Mouse (Mus musculus): ENCODE data around the gene Mtmr2. TPM values are rescaled to one million over a fixed set of nuclear protein-coding genes. Genes with fewer than 3 reads are reported as not detected.
A peak's percentile ranks its signal among the peaks of the same experiment; 100 is the strongest.
"Not testable (repeated sequence)": the region's sequence is repeated elsewhere in the genome, so short reads cannot be mapped to it uniquely, and the experiment has no call there.

Gene Mtmr2
- 10 to 100 TPM; 52.4 to 61.2 (median 56.4) TPM for total RNA-seq (2022)

DNA sequence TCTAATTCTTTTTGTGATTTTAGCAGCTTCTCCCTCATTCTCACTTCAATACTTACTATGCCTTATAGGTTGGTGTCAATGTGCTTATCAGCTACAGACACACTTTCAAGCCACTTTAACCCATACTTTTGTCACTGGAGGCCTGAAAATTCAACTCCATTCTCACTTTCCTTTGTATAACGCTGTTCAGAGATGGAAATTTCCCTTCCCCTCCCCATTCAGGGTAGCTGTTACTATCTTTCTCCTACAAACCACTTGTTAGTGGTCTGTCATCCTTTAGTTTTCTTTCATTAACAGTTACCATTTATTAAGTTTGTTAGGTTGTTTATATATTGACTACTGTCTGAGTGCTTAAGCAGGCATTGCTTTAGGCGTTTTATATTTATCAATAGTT, at the start of gene Mtmr2:
Gene Mtmr2 (plus strand): TSS at position 7 of the 394 bp plus-strand sequence.
- no peak for DNase-seq (ENCODE audit: low spot score in 2 of 2)

DNA sequence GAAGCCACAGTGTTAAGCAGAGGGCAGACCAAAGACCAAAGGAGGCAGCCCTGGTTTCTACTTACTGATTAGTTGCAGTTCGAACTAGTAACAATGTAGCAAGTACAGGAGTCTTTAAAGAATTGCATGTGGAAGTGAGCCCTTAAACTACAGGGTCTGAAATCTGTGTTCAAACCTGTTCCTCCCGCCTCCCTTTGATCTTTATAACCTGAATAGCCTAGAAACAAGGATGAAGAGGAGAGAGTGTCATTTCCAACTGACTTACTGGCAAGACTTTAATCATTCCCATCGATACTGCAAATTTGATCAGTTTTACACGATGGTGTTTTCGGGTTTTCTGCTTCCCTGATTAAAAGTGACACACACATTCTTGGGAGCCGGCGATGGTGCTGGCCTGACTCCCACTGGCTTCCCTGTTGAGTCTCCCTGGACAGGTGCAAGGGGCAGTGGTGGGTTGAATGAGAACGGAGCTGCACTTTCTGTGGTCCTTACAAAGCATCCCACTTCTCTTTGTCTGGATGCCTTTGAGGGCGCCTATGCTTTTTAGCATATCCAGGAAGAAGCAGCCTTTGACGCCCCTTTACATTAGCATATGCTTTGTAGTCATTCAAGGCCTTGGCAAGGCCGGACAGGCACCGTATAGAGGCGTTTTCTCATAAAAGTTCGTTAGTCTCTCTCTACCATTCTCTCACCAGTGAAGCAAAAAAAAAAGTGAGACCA, 49.0 kb upstream of the Mtmr2 start:
- DNase-seq (ENCODE audit: low spot score in 2 of 2): no peak

DNA sequence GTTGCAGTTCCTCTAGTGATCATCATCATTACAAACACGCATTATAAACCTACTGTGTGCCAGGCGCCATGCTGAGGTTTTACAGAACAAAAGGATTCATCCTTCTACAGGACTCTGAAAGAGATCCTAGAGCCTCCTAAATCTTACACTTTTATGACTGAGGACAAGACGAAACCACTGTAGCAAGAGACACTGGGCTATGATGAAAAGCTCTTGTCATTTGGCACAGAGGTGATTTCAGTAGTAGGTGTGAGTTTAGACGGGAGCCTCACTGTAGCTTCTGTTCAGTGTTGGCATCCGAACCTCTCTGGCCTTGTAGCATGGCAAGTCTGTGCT, 48.5 kb upstream of the Mtmr2 start:
- DNase-seq (ENCODE audit: low spot score in 2 of 2): no peak

DNA sequence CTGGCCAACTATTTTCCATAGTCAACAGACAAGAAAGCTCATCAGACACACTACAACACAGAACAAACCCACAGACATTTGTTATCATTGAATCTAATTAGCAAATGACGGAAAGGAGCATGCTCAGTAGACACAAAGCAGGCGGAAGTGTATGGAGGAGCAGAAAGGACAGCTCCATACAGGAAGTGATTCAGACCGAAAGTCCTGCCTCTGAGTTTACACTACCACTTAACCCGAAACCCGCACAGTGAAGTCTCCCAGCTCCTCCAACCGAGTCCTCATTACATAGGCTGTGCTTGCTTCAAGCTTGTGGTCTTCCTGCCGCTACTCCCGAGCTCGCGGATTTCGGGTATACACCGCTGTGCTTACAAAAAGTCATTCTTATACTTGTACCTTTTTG, 46.4 kb upstream of the Mtmr2 start:
- DNase-seq (ENCODE audit: low spot score in 2 of 2): no peak

DNA sequence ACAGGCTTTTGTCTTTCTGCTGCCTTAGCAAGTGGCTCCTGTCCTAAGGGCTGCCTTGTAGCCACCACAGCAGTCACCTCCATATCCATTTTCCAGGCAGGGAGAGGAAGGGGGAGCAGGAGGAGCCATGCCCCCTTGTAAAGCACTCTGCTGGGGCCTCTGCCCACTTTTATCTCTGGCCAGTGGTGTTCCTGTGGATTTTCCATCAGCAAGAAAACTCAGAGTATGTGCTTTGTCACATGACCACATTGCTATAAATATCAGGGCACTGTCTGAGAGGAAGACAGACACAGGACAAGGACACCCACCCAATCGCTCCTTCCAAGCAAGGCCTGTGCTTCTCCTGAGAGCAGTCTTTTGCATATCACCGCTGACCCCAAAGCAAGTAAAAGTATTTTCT, 45.1 kb upstream of the Mtmr2 start:
- DNase-seq (ENCODE audit: low spot score in 2 of 2): no peak

DNA sequence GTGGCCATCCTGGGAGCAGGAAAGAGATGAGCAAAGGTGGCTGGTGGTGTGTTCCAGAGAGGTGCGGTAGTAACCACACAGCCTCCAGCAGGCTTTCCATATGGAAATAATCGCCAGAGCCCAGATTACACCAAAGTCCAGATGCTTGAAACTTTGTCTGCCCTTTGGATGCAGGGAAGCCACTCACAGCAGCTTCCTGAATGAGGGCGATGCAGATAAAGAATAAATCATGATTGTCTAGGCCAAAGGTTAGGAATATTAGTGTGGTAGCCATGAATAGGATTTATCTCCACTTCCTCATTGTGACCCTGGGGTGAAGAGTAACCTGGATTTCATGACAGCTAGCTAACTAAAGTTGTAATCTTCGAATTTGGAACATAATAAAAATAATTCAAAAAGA, 43.3 kb upstream of the Mtmr2 start:
- DNase-seq (ENCODE audit: low spot score in 2 of 2): no peak

DNA sequence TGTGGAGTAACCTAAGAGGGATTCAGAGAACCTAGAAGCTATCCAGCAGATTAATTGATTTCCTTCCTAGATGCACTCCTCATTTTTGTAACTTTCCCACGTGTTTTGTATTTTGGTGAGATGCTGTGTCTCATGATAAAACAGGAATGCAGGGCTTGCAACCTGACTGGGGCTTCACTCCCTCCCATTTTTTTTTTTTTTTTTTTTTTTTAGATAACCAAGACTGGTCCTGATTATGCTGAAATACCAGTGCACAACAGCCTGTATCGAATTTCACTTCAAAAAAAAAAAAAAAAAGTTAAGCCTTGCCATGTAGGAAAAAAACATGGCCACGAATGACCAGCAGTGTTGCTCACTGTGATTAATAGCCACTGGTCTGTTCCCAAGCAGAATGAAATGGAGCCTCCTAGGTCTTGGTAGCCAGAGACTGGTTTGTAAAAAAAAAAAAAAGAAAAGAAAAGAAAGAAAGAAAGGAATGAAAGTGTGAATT, 41.1 kb upstream of the Mtmr2 start:
- no peak for DNase-seq (ENCODE audit: low spot score in 2 of 2)

DNA sequence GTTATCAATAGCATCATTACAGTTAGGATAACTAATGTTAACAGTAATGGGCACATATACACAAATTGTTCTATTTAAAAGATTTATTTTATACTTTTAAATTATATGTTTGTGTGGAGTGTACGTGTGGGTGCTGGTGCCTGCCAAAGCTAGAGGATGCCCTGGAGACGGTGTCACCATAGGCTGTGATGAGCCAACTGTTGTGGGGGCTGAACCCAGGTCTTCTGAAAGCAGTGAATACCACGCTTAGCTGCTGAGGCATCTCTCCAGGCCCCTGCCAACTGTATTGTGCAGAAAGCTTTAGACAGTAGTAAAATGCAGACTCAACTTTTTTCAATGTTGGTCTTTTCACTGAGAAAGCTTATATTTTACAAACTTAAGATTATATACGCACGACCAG, 38.8 kb upstream of the Mtmr2 start:
- no peak for DNase-seq (ENCODE audit: low spot score in 2 of 2)

DNA sequence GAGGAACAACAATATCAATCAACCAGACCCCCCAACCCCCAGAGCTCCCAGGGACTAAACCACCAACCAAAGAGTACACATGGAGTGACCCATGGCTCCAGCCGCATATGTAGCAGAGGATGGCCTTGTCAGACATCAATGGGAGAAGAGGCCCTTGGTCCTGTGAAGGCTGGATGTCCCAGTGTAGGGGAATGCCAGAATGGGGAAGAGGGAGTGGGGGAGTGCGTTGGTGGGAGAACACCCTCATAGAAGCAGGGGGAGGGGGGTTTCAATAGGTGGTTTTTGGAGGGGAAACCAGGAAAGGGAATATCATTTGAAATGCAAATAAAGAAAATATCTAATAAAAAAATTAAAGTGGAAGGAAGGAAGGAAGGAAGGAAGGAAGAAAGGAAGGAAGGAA, 32.3 kb upstream of the Mtmr2 start:
- not testable (repeated sequence) for DNase-seq (ENCODE audit: low spot score in 2 of 2)

DNA sequence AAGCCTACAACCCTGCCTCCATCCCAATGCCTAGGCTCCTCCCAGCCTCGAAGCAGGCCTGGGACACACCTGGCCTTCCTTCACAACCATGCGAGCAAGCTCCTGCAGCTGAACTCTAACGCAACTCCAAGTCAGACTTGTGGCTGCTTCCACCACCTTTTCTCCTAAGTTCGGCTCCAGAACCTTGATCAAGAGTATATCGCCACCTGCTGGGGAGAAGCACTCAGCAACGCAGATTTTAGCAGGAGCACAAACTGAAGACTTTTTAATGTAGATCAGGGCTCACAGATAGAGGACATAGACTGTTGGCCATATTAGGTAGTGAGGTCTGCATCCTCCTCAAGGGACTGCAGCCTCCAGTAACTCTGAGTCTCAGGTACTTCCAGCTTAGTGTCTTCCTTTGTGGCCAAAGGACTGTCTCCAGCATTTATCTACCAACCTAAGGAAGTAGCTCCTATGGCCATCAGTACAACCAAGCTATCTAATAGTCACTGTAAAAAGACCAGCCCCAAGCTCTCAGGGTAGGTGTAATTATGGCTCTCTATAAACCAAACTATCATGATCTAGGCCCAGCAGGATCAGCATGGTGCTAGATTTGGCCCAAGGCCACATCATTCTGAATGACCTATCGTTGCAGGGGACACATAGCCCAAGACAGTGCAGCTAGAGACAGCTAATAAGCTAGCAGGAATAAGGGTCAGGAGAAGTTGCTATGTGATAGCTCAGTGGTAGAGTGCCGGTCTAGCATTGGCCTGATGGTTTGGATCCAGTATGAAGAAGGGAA, 31.7 kb upstream of the Mtmr2 start:
- DNase-seq (ENCODE audit: low spot score in 2 of 2): peak; percentile 63 to 82

DNA sequence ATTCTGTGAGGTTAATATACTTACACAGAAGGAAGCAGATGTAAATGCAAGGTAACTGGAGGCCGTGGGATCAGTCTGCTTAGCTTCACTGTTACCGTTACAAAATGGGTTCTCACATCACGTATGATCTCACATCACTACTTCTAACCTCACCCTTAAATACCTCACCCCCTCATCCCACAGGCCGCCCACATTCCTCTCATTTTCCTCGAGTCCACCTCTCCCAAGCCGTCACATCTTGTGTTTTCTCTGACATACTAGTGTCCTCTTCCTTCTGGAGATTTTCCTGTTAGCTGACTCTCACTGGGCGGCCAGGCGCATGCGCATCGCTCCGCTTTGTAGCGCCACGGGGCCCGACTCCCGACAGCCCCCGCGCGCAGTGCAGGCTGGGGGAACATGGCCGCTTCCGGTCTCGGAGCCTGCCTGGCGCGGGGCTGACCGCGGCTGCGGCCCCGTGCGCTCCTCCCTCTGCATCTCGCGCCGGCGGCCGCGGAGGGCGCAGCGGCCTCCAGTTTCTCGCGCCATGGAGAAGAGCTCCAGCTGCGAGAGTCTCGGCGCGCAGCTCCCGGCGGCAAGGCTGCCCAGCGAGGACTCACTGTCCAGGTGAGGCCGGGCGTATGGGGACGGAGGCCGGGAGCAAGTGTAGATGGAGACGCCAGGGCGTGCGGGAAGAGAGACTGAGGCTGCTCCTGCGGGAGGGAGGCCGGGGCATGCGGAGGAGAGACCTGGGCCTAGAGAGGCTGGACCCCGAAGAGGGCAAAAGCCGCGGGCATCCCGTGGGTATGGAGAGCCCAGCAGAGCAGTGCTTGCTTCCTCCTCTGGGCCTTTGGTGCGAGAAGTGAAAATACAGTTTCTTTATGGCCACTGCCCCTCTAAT, 826 bp downstream of the Mtmr2 start:
- DNase-seq (ENCODE audit: low spot score in 2 of 2): peak; percentile 90 to 95

DNA sequence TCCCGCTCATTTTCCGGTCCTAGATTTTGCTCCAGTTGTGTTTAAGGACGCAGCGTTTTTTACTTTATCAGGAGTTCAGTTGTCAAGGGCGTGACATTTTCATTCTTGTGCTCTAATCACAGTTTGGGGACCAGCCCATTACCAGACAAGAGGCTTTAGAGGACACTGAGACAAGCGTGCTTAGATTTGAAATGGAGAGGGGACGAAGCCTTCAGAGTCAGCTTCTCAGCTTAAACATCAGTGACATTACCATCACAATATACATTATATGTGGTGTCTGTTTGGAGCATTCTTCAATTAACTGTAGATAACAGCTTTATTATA, 1.4 kb downstream of the Mtmr2 start:
- DNase-seq (ENCODE audit: low spot score in 2 of 2): no peak

DNA sequence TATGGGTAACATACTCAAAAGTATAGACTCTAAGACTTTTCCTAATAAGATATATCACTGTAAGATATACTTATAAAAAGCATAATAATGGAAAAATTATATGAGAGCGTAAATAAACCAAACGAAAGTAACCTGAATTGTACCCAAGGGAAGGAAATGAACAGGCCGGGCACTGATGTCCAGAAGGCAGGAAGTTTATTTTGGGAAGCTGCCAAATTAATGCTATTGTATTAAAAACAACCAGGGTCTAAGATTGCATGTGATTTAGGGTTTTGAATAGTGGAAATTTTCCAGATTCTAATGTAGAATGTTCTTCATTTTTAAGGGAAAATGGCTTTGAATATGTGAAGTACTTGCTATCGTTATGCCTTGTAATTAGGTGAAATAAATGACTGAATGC, 4.3 kb downstream of the Mtmr2 start:
- DNase-seq (ENCODE audit: low spot score in 2 of 2): no peak

DNA sequence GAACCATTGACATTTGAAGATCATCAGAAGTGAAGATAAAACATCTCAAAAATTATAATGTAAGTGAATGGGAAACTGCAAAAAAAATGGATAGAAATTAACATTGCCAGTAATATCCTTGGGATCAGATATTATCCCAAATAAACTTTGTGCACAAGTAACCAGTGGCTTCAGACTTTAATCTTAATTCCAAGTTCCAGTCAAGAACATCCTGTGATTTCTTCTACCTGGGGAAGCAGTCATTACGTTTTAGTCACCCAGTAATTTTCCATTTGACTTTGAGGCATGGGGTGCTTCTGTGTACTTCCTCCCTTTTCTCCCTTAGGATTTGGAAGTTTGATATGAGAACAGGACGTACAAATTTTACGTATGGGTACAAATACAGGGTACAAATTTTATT, 12.2 kb downstream of the Mtmr2 start:
- no peak for DNase-seq (ENCODE audit: low spot score in 2 of 2)

DNA sequence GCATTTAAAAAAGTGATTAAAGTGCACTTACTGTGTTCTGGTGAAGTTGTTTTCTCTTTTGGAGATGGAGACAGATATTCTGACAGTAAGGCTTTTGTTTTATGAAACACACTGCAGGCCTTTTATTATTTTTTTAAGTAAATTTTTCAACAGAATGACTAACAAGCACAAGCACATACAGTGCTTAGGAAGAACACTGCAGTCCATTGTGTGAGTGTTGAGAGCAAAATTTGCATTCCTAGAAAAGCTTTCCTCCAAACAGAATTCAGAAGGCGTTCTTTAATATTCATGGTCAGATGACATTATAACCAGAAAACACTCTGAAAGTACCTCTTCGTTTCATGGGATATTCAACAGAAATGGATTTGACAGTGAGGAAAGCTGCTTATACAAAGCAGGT, 17.4 kb downstream of the Mtmr2 start:
- no peak for DNase-seq (ENCODE audit: low spot score in 2 of 2)

DNA sequence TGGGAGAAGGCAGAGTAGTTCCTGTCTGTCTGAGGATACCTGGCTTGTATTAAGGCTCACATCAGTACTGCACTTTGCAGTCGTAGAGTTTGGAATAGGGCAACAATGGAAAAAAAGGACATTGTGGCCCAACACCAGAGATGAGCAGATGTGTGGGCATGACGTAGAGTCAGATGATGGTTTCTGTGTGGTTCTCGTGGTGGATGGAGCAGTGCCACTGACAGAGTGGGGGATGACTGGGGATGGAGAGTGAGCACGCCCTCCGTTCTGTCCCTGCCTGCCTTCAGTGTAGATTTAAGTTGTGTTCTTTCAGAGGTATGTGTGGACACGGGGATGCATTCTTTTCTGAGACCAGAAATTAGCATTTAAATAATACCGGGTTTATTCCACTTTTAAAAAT, 18.4 kb downstream of the Mtmr2 start:
- DNase-seq (ENCODE audit: low spot score in 2 of 2): peak; percentile 38 to 42

DNA sequence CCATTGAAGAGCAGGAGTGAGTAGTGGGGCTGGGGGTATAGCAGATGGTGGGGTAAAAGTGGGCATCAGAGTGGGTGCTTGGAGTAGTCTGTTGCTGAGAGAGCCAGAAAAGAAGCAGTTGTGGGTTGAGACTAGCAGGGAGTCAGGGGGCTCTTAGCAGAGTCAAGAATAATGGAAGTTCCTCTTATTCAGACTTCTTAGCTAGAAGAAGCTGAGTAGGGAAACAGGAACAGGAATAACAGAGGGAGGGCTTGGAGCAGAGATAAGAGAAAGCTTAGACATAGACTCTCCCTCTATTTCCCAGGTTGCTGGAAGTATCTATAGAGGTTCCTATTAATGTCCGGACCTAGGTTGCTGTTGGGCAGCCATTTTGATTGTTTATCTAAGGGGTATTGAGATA, 26.5 kb downstream of the Mtmr2 start:
- no peak for DNase-seq (ENCODE audit: low spot score in 2 of 2)

DNA sequence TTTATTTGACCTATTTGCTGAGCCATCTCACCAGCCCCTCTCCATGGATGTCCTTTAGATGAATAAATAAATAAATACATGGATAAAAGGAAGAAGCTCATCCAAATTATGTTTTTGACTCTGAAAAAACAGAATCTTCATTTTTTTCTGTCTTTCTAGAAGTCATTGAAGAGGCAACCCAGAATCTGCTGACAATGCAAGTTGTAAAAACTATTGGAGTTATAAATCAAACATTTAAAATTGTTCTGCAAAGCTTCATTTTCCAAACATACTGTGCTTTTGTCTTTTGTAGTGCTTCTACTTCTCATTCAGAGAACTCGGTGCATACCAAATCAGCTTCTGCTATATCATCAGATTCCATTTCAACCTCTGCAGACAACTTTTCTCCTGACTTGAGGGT, 33.8 kb downstream of the Mtmr2 start:
- DNase-seq (ENCODE audit: low spot score in 2 of 2): no peak

DNA sequence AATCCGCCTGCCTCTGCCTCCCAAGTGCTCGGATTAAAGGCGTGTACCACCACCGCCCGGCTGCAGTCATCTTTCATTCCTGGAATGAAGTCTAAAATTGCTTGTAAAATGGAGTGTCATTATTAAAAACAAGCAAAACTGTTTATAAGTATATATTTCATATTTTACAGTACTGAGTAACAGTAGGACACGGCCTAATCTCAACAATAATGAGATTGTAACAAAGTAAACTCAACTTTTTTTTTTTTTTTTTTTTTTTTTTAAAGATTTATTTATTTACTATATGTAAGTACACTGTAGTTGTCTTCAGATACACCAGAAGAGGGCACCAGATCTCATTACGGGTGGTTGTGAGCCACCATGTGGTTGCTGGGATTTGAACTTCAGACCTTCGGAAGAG, 42.7 kb downstream of the Mtmr2 start:
- DNase-seq (ENCODE audit: low spot score in 2 of 2): not testable (repeated sequence)

DNA sequence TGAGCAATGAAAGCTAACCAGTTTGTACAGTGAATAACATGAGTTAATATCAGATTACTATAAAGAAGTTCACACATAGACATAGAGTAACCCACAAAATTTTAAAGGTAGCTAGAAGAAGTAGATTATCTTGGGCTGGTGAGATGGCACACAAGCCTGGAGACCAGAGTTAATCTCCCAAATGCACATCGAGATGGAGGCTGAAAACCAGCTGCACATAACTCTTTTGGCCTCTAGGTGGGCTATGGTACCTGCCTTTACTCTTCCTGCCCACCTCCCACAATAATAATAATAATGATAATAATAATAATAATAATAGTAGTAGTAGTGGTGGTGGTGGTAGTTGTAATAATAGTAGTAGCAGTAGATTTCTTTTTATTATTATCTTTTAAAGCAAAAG, 46.1 kb downstream of the Mtmr2 start:
- DNase-seq (ENCODE audit: low spot score in 2 of 2): no peak

DNA sequence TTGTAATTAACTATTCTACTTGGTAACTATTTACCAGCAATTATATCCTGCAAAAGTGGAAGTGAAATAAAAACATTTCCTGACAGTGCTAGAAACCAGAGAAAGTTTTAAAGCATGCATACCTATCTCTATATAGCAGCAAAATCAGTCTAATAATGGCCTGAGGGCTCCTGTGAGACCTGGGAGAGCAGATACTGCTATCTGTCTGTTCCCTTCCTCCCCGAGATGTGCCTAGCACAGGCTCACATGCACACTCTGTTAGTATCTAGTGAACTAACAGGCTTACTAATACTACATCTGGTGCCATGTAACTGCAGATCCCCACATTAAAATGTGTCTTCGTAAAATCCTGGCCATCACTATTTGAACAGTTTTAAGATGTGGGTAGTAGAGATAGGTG, 46.5 kb downstream of the Mtmr2 start:
- DNase-seq (ENCODE audit: low spot score in 2 of 2): no peak

DNA sequence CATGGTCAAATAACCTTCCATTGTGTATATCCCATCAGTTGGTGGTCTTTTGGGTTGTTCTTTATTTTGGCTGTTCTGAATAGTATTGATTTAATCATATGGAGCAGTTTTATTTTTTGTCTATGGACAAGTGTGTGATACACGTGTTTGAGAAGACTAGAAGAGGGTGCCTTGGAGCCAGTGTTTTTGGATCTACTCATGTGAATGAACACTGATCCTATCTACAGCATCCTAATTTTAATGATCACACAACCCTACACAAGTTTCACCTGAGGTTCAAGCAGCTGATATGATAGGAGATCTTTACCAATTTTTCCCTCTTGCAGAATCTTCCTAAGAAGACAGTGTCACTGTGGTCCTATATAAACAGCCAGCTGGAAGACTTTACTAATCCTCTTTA, 56.3 kb downstream of the Mtmr2 start:
- no peak for DNase-seq (ENCODE audit: low spot score in 2 of 2)

Measured in layer of hippocampus, adult 8-10 months (tissue).